Mouse (Mus musculus) lung, adult 2 months (tissue): ENCODE data around the gene Actn3. TPM values are rescaled to one million over a fixed set of nuclear protein-coding genes. Genes with fewer than 3 reads are reported as not detected.
A peak's percentile ranks its signal among the peaks of the same experiment; 100 is the strongest.

ENCODE experiments used
- DNase-seq: peaks from one replicate; pipeline ENCODE4 v3.0.0; 2022
- H3K4me1 ChIP-seq: fragments of 200-500 bp; 2 replicates; pipeline ENCODE4 v1.6.1; 2011; ENCODE audit warnings: low read length; ENCODE audit not compliant: control insufficient read depth, insufficient read depth
- H3K4me3 ChIP-seq: fragments of 200-500 bp; replicated peaks from 2 replicates; pipeline ENCODE3; 2011; ENCODE audit warnings: low read depth, mild to moderate bottlenecking, control low read depth, low read length; ENCODE audit errors: extremely low read depth
- CTCF ChIP-seq: fragments of 200-500 bp; IDR thresholded peaks from 2 replicates; pipeline ENCODE4 v1.5.1; 2011; ENCODE audit warnings: mild to moderate bottlenecking, low read length, control low read depth; ENCODE audit not compliant: insufficient read depth
- POLR2A ChIP-seq: fragments of 200-500 bp; IDR thresholded peaks from 2 replicates; pipeline ENCODE4 v1.6.1; 2011; ENCODE audit warnings: low read depth, mild to moderate bottlenecking, control low read depth, low read length, borderline replicate concordance; ENCODE audit errors: extremely low read depth
- WGBS: fragments of 180-500 bp; shearing (Covaris S2); methylation state at CpG from one replicate; pipeline ENCODE4 v1.1.7; 2018; 5-methylcytosine and 5-hydroxymethylcytosine counted together
- polyA plus RNA-seq: library from polyadenylated mRNA; depleted of rRNA; stranded (reverse); fragments of >200 nt; gene quantifications from 2 replicates; pipeline ENCODE4 v1.2.3, GENCODE M21; 2012

Gene Actn3
- polyA plus RNA-seq, 1 experiment, result 22.2 TPM

DNA sequence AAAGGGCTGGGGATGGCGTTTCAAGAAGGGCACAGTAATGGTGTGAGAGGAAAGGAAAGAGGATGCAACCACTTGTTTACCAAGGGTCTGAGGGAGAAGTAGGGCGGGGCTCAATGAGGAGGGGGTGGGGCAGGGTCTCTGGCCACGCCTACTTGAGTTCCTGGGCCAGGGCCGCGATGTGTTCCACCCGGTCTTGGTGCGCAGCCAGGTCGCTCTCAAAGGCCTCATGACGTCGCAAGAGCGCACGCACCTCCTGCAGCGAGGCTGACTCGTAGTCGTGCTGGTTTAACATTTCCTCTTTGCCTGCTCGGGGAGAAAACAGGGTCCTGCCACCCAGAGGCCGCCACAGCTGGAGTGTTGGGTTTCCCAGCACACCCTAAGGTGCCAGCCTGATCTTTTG lies 12.6 kb downstream of the Actn3 start:
- peaks cover 2% of the 10 kb centered on the region; the same call in 1 of the 2 replicates for H3K4me1 ChIP-seq
- WGBS, result 2% methylated on average over 17 of the region's 17 CpGs
- H3K4me3 ChIP-seq, result no peak overlapping the region
- no peak for DNase-seq
- TF ChIP-seq CTCF (no peak), POLR2A (no peak)

DNA sequence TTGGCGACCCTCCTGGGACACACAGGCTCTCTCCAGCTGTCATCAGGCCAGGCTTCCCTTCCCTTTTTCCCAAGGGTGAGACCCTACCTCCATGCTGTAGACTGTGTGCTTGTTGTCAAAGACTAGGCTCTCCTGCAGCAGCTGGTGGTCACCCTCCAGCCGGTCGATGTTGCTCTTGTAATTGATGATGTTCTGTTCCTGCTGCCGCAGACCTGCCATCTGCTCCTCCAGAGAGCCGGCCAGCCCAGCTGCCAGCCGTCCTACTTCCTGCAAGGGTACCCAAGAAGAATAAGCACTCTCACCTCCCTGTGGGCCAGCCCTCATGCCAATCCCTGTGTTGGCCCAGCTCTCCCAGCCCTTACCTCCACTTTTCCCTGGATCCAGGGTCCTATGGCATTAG lies 14.7 kb downstream of the Actn3 start:
- no peak for TF ChIP-seq POLR2A
- TF ChIP-seq CTCF, result no peak
- peaks cover 2% of the 10 kb centered on the region; the same call in 1 of the 2 replicates for H3K4me1 ChIP-seq
- no peak for DNase-seq
- no peak overlapping the region for H3K4me3 ChIP-seq
- 66% methylated on average over 6 of the region's 6 CpGs for WGBS

DNA sequence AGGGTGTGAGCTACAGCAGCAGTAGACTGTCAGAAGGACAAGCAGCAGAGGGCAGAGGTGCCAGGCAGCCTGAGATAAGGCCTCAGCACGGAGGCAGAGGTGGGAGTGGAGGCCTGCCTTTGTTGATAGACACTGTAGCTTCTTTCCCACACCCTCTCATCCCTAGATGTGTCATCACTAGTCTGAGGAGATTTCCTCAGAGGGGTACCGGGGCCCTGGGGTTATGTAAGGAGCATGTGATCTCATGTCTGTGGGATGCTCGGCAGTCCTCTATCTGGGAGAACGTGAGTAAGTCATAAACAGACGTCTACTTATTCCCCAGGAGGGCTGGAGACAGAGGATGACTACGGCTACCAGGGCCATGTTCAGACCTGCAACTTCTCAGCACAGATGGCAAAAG lies 18.6 kb downstream of the Actn3 start:
- no peak for TF ChIP-seq CTCF
- TF ChIP-seq POLR2A, result no peak
- DNase-seq, result no peak
- Histone ChIP-seq H3K4me3 (no peak overlapping the region), H3K4me1 (no peaks in the 10 kb centered on the region)
- WGBS, result 57% methylated on average over 6 of the region's 6 CpGs

DNA sequence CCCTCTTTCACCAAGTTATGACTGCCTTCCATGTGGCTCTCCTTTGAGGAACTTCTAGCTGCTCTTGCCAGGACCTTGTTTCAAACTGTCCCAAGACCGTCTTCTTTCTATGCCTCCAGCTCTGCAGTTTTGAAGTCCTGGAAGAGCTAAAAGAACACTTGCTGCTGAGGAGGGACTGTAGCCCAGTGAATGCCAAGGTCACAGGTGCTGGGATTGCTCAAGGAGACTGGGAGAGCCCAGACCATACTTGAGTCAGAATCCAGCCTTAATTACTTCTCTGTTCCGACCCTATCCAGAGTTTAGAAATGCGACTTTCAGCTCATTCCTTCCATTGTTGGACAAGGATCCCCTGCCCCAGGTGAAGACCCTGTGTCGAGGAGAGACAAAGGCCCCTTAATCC lies 21.8 kb downstream of the Actn3 start:
- no peaks in the 10 kb centered on the region for H3K4me1 ChIP-seq
- no peak for DNase-seq
- 80% methylated on average over 4 of the region's 4 CpGs for WGBS
- no peak for TF ChIP-seq CTCF
- no peak for TF ChIP-seq POLR2A
- no peak overlapping the region for H3K4me3 ChIP-seq

DNA sequence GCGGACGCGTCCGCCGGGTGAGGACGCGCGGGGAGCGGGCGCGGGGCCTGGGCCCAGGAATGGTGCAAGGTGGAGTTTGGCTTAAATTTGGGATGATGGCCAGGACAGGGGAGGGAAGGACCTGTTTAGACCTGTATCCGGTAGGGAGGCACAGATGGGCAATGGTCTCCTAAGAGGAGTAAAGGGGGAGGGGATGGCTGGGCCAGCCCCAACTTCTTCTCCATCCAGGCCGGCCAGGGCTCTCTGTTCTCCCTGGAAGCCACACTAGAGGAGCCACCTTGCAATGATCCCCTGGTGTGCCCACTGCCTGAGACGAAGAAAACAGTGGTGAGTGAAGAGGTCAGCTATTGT lies 22.3 kb downstream of the Actn3 start:
- no peaks in the 10 kb centered on the region for H3K4me1 ChIP-seq
- no peak for DNase-seq
- H3K4me3 ChIP-seq, result peak overlapping the region; percentile 79
- 5% methylated on average over 14 of the region's 14 CpGs for WGBS
- TF ChIP-seq CTCF, result no peak
- no peak for TF ChIP-seq POLR2A

DNA sequence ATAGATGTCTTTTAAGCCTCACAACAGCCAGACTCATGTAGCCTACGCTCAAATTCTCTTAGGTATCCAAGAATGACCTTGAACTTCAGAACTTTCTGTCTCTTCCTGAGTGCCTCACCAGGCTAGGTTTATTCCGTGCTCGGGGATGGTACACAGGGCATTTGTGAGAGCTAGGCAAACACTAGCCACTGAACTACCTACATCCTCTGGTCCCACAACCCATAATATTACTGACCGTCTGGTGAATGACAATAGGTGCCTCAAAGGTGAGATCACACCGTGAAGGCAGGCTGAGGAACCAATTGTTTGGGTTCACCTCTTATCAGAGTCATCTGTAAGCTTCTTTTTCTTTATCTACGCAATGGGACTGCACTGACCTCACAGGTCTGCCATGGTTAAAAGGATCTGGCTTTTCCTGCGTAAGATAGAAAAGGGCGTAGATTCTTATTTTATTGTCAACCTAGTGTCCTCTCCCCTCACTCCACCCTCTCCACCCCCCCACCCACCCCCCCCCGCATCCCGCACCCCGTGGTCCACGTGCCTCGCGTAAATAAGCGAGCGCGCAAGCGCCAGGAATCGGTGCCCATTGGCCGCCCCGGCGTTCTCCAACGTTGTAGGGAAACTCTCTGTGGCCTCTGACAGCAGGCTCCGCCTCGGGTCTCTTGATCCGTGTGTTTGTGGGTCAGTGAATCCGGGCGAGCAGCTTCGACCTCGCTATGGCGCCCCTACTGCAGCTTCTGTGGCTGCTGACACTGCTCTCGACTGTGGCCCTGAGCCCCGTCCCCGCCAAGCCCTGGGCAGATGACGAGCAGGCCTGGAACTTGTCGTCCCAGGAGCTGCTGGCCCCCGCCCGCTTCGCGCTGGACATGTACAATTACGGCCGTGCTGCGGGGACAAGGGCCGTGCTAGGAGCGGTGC lies 22.9 kb downstream of the Actn3 start, which contains the start of gene Ctsf:
Gene Ctsf (plus strand): TSS at position 579 of the 918 bp plus-strand sequence.
- peak; percentile 68; the same call in 1 of the 2 replicates for TF ChIP-seq POLR2A
- no peak for TF ChIP-seq CTCF
- Histone ChIP-seq H3K4me1 (no peaks in the 10 kb centered on the region), H3K4me3 (peak within 1 kb of the TSS; percentile 79)
- 3% methylated on average over 45 of the region's 45 CpGs for WGBS
- DNase-seq, result peak; percentile 72

DNA sequence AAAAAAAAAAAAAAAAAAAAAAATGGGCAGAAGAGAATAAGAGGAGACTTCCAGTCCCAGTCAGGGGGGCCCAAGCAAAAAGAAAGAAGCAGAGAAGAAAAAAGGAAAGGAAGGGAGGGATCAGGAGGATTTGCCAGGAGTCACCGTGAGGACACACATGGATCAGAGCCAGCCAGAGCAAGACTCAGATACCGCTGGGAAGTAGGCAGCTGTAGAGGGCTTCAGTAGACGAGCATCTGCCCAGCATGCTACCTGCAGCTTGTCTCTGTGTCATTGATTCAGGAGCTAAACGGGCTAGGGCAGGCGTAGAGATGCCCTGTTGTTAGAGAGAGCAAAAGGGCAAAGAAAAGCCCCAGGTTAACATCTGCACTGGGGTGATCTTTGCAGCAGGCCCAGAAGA lies 27.4 kb downstream of the Actn3 start:
- WGBS, result 42% methylated on average over 5 of the region's 5 CpGs
- no peaks in the 10 kb centered on the region for H3K4me1 ChIP-seq

DNA sequence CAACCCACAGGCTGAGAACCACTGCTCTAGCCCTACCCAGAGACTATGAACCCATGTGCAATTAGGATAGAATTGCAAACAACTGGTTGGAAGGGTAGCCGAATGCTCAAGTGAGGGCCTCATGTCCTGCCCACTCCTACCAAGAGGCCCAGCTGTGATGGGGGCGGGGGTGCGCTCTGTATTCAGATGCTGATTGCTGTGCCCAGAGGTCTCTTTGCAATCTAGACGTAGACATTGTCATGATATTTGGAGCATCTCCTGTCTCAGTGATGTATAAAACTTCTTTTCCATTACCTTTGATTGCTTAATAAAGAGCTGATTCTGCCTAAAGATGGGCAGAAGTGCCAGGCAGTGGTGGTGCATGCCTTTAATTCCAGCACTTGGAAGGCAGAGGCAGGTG lies 27.9 kb downstream of the Actn3 start:
- no peaks in the 10 kb centered on the region for H3K4me1 ChIP-seq
- no peak for DNase-seq
- 58% methylated on average over 4 of the region's 4 CpGs for WGBS
- TF ChIP-seq POLR2A, result no peak
- TF ChIP-seq CTCF, result no peak
- H3K4me3 ChIP-seq, result no peak overlapping the region

More for the DNA sequence above, 27.4 kb downstream of the Actn3 start:
- no peak for DNase-seq
- H3K4me3 ChIP-seq, result no peak overlapping the region
- no peak for TF ChIP-seq POLR2A
- no peak for TF ChIP-seq CTCF

DNA sequence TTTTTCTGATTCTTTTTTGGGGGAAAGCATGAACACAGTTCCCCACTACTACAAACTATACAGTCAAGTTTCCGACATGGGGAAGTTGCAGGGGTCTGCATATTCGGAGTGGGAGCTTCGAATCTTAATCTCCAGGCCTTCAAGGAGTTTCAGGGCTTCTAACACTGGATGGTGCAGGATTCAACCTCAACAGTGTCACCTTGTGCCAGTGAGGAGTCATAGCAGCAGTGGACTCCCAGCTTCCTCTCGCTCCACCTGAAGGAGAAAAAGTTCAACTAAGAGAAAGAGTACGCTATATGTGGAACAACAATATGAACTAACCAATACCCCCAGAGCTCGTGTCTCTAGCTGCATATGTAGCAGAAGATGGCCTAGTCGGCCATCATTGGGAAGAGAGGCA lies 30.2 kb downstream of the Actn3 start:
- no peaks in the 10 kb centered on the region for H3K4me1 ChIP-seq
- no peak for DNase-seq
- H3K4me3 ChIP-seq, result no peak overlapping the region
- no peak for TF ChIP-seq POLR2A
- peak; percentile 77 for TF ChIP-seq CTCF
- 20% methylated on average over 7 of the region's 7 CpGs for WGBS

DNA sequence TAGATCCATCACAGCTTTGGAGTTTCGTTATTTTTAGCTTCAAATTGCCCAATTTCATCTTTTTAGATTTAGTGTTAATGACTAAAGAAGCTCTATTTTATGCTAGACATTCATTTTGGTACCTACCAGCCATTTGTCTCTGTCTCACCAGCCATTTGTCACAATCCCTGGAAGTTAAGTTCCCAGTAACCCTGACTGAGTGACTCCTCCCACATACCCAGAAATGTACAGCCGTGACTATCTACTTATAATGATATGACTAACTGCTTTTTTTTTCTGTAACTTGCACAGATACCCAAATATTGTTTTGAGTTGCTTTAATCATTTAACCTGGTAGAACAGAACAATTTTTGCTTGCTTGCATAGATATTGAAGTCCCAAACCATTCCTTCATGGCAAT lies 31.9 kb downstream of the Actn3 start:
- DNase-seq, result no peak
- 46% methylated on average over 2 of the region's 2 CpGs for WGBS
- Histone ChIP-seq H3K4me3 (no peak overlapping the region), H3K4me1 (no peaks in the 10 kb centered on the region)
- no peak for TF ChIP-seq CTCF
- no peak for TF ChIP-seq POLR2A
